Mouse (Mus musculus) C2C12 (cell line): ENCODE data around the gene Acsf2.

Experiments
- CTCF ChIP-seq: IDR thresholded peaks from one replicate; pipeline ENCODE4 v1.5.1; 2011; ENCODE audit not compliant: control insufficient read depth, insufficient read depth, insufficient read length
- FOSL1 ChIP-seq: IDR thresholded peaks from one replicate; pipeline ENCODE4 v1.8.0; 2011; ENCODE audit warnings: mild to moderate bottlenecking, low read length; ENCODE audit not compliant: poor library complexity, insufficient read depth, severe bottlenecking
- MYOG ChIP-seq: IDR thresholded peaks from one replicate; pipeline ENCODE4 v1.6.1; 2011; ENCODE audit not compliant: control insufficient read depth, insufficient read length; ENCODE audit errors: extremely low read depth
- USF1 ChIP-seq: IDR thresholded peaks from one replicate; pipeline ENCODE4 v1.6.1; 2011; ENCODE audit warnings: low read depth, mild to moderate bottlenecking, control low read depth, moderate library complexity

- TF ChIP-seq CTCF (no peak), MYOG (no peak), FOSL1 (no peak), USF1 (peak; percentile 35)
These were observed 4.4 kb downstream of the Acsf2 start for GRCm38 (mm10) chr11:94597319-94597718.
